Mouse (Mus musculus) liver, embryonic 12.5 days (tissue): ENCODE data around the gene Cstf1. TPM values are rescaled to one million over a fixed set of nuclear protein-coding genes. Genes with fewer than 3 reads are reported as not detected.

ENCODE experiments used
- ATAC-seq: fragments of 200-750 bp; cut with Nextera tagmentation; 2 replicates; pipeline ENCODE4 v1.8.0; 2017; ENCODE audit warnings: moderate number of reproducible peaks, mild to moderate bottlenecking, moderate library complexity
- H3K27ac ChIP-seq: fragments of 300-500 bp; sonication (generic); 2 replicates; pipeline ENCODE4 v1.5.1; 2016; ENCODE audit warnings: mild to moderate bottlenecking
- H3K27me3 ChIP-seq: fragments of 300-500 bp; sonication (generic); replicated peaks from 2 replicates; pipeline ENCODE4 v1.6.1; 2016; ENCODE audit warnings: mild to moderate bottlenecking, moderate library complexity
- H3K36me3 ChIP-seq: fragments of 300-500 bp; sonication (generic); 2 replicates; pipeline ENCODE4 v1.6.1; 2016; ENCODE audit warnings: mild to moderate bottlenecking, moderate library complexity
- H3K4me1 ChIP-seq: fragments of 300-500 bp; sonication (generic); 2 replicates; pipeline ENCODE4 v1.6.1; 2016
- H3K4me2 ChIP-seq: fragments of 300-500 bp; sonication (generic); 2 replicates; pipeline ENCODE4 v1.6.1; 2016; ENCODE audit warnings: mild to moderate bottlenecking, moderate library complexity
- H3K4me3 ChIP-seq: fragments of 300-500 bp; sonication (generic); 2 replicates; pipeline ENCODE4 v1.5.1; 2016; ENCODE audit warnings: mild to moderate bottlenecking, moderate library complexity
- H3K9ac ChIP-seq: fragments of 300-500 bp; sonication (generic); 2 replicates; pipeline ENCODE4 v1.6.1; 2016; ENCODE audit warnings: mild to moderate bottlenecking, moderate library complexity
- H3K9me3 ChIP-seq: fragments of 300-500 bp; sonication (generic); replicated peaks from 2 replicates; pipeline ENCODE4 v1.6.1; 2016; ENCODE audit warnings: mild to moderate bottlenecking, moderate library complexity
- WGBS: fragments of 180-500 bp; shearing (Covaris S2); methylation state at CpG from one replicate; pipeline ENCODE4 v1.1.7; 2016; ENCODE audit not compliant: insufficient replicate concordance; 5-methylcytosine and 5-hydroxymethylcytosine counted together
- polyA plus RNA-seq: library from polyadenylated mRNA; unstranded; fragments of >200 nt; fragmentation: Nextera tagmentation; extraction: Ambion mirVana; gene quantifications from 2 replicates; pipeline ENCODE4 v1.2.1, GENCODE M21; 2016

Gene Cstf1
- polyA plus RNA-seq, 1 experiment from 2014 or later: 42.0 TPM

- ATAC-seq: no peak
- Histone ChIP-seq H3K36me3 (no peaks in the 10 kb centered on the region), H3K9ac (no peak overlapping the region), H3K27me3 (no peaks in the 10 kb centered on the region), H3K9me3 (no peaks in the 10 kb centered on the region), H3K4me1 (peaks cover 19% of the 10 kb centered on the region), H3K4me3 (no peak overlapping the region), H3K27ac (no peak overlapping the region), H3K4me2 (no peak overlapping the region)
- 59% methylated on average over 7 of the region's 7 CpGs for WGBS
Observed at GRCm38 (mm10) chr2:172404239-172404638, 33.8 kb downstream of the Cstf1 start.

- Histone ChIP-seq H3K4me1 (peaks cover 14% of the 10 kb centered on the region), H3K27ac (no peak overlapping the region), H3K27me3 (no peaks in the 10 kb centered on the region), H3K9me3 (no peaks in the 10 kb centered on the region), H3K9ac (no peak overlapping the region), H3K4me2 (no peak overlapping the region), H3K36me3 (no peaks in the 10 kb centered on the region), H3K4me3 (no peak overlapping the region)
- WGBS: 32% methylated on average over 3 of the region's 3 CpGs
- ATAC-seq: no peak
Observed at GRCm38 (mm10) chr2:172405011-172405410, 34.5 kb downstream of the Cstf1 start.

GRCm38 (mm10) chr2:172406173-172406572 is 35.7 kb downstream of the Cstf1 start:
- Histone ChIP-seq H3K27me3 (no peaks in the 10 kb centered on the region), H3K36me3 (no peaks in the 10 kb centered on the region), H3K4me3 (no peak overlapping the region), H3K27ac (no peak overlapping the region), H3K4me1 (peaks cover 9% of the 10 kb centered on the region), H3K9ac (no peak overlapping the region), H3K4me2 (no peak overlapping the region), H3K9me3 (no peaks in the 10 kb centered on the region)
- ATAC-seq: no peak
- WGBS: 39% methylated on average over 4 of the region's 4 CpGs

- Histone ChIP-seq H3K4me3 (no peak overlapping the region), H3K4me1 (peaks cover 3% of the 10 kb centered on the region), H3K4me2 (no peak overlapping the region), H3K27ac (no peak overlapping the region), H3K9me3 (no peaks in the 10 kb centered on the region), H3K27me3 (no peaks in the 10 kb centered on the region), H3K36me3 (no peaks in the 10 kb centered on the region), H3K9ac (no peak overlapping the region)
- no peak for ATAC-seq
- WGBS: 58% methylated on average over 2 of the region's 2 CpGs
Observed at GRCm38 (mm10) chr2:172407499-172407898, 37.0 kb downstream of the Cstf1 start.

GRCm38 (mm10) chr2:172410686-172411085 is 40.2 kb downstream of the Cstf1 start:
- ATAC-seq: no peak

GRCm38 (mm10) chr2:172411091-172411490 is 40.6 kb downstream of the Cstf1 start:
- Histone ChIP-seq H3K9me3 (no peaks in the 10 kb centered on the region), H3K4me1 (peaks cover 18% of the 10 kb centered on the region), H3K4me2 (no peak overlapping the region), H3K36me3 (no peaks in the 10 kb centered on the region), H3K4me3 (no peak overlapping the region), H3K27ac (no peak overlapping the region), H3K9ac (no peak overlapping the region), H3K27me3 (no peaks in the 10 kb centered on the region)
- ATAC-seq: peak; percentile 21; the same call in 1 of the 2 replicates
- 73% methylated on average over 11 of the region's 11 CpGs for WGBS

More at GRCm38 (mm10) chr2:172410686-172411085, 40.2 kb downstream of the Cstf1 start:
- no peak overlapping the region for H3K9ac ChIP-seq
- no peaks in the 10 kb centered on the region for H3K27me3 ChIP-seq
- H3K36me3 ChIP-seq: no peaks in the 10 kb centered on the region
- H3K4me1 ChIP-seq: peaks cover 18% of the 10 kb centered on the region
- H3K27ac ChIP-seq: no peak overlapping the region
- no peak overlapping the region for H3K4me2 ChIP-seq
- no peak overlapping the region for H3K4me3 ChIP-seq
- WGBS: 43% methylated on average over 2 of the region's 2 CpGs
- no peaks in the 10 kb centered on the region for H3K9me3 ChIP-seq

GRCm38 (mm10) chr2:172412454-172412853 is 42.0 kb downstream of the Cstf1 start:
- Histone ChIP-seq H3K9me3 (no peaks in the 10 kb centered on the region), H3K27ac (no peak overlapping the region), H3K4me1 (peaks cover 18% of the 10 kb centered on the region), H3K4me2 (peak overlapping the region; percentile 22; the same call in 1 of the 2 replicates), H3K4me3 (no peak overlapping the region), H3K9ac (no peak overlapping the region), H3K36me3 (no peaks in the 10 kb centered on the region), H3K27me3 (no peaks in the 10 kb centered on the region)
- 10% methylated on average over 9 of the region's 9 CpGs for WGBS
- ATAC-seq: peak; percentile 56

- Histone ChIP-seq H3K27ac (no peak overlapping the region), H3K36me3 (no peaks in the 10 kb centered on the region), H3K4me3 (no peak overlapping the region), H3K4me1 (peaks cover 25% of the 10 kb centered on the region), H3K4me2 (no peak overlapping the region), H3K9ac (no peak overlapping the region), H3K27me3 (no peaks in the 10 kb centered on the region), H3K9me3 (no peaks in the 10 kb centered on the region)
- ATAC-seq: peak; percentile 48; the same call in 1 of the 2 replicates
- WGBS: 27% methylated on average over 4 of the region's 4 CpGs
Observed at GRCm38 (mm10) chr2:172413273-172413672, 42.8 kb downstream of the Cstf1 start.

GRCm38 (mm10) chr2:172413894-172414293 is 43.4 kb downstream of the Cstf1 start:
- no peaks in the 10 kb centered on the region for H3K36me3 ChIP-seq
- H3K27ac ChIP-seq: no peak overlapping the region
- no peaks in the 10 kb centered on the region for H3K27me3 ChIP-seq
- 38% methylated on average over 5 of the region's 5 CpGs for WGBS
- ATAC-seq: no peak
- no peak overlapping the region for H3K9ac ChIP-seq
- no peak overlapping the region for H3K4me2 ChIP-seq
- H3K4me3 ChIP-seq: no peak overlapping the region
- H3K4me1 ChIP-seq: peaks cover 25% of the 10 kb centered on the region
- H3K9me3 ChIP-seq: no peaks in the 10 kb centered on the region

- H3K4me2 ChIP-seq: no peak overlapping the region
- H3K4me3 ChIP-seq: no peak overlapping the region
- ATAC-seq: no peak
- WGBS: 71% methylated on average over 12 of the region's 12 CpGs
- no peaks in the 10 kb centered on the region for H3K36me3 ChIP-seq
- H3K9ac ChIP-seq: no peak overlapping the region
- no peaks in the 10 kb centered on the region for H3K27me3 ChIP-seq
- no peaks in the 10 kb centered on the region for H3K9me3 ChIP-seq
- H3K4me1 ChIP-seq: peaks cover 25% of the 10 kb centered on the region
- H3K27ac ChIP-seq: no peak overlapping the region
Observed at GRCm38 (mm10) chr2:172416218-172416617, 45.7 kb downstream of the Cstf1 start.

- no peak for ATAC-seq
- no peaks in the 10 kb centered on the region for H3K27me3 ChIP-seq
- 75% methylated on average over 5 of the region's 5 CpGs for WGBS
Observed at GRCm38 (mm10) chr2:172416876-172417275, 46.4 kb downstream of the Cstf1 start.

GRCm38 (mm10) chr2:172418208-172418607 is 47.7 kb downstream of the Cstf1 start:
- H3K27me3 ChIP-seq: no peaks in the 10 kb centered on the region
- H3K9ac ChIP-seq: no peak overlapping the region
- no peaks in the 10 kb centered on the region for H3K9me3 ChIP-seq
- no peak overlapping the region for H3K27ac ChIP-seq
- no peaks in the 10 kb centered on the region for H3K36me3 ChIP-seq
- H3K4me1 ChIP-seq: 0 out of 2 replicates have a peak, but pooled peaks cover 15% of the 10 kb centered on the region
- H3K4me2 ChIP-seq: no peak overlapping the region
- ATAC-seq: no peak
- H3K4me3 ChIP-seq: no peak overlapping the region
- 66% methylated on average over 5 of the region's 5 CpGs for WGBS

More at GRCm38 (mm10) chr2:172416876-172417275, 46.4 kb downstream of the Cstf1 start:
- Histone ChIP-seq H3K4me1 (peaks cover 25% of the 10 kb centered on the region), H3K9me3 (no peaks in the 10 kb centered on the region), H3K27ac (no peak overlapping the region), H3K4me3 (no peak overlapping the region), H3K4me2 (no peak overlapping the region), H3K9ac (no peak overlapping the region), H3K36me3 (no peaks in the 10 kb centered on the region)

- no peak overlapping the region for H3K9ac ChIP-seq
- H3K4me1 ChIP-seq: no peaks in the 10 kb centered on the region
- no peaks in the 10 kb centered on the region for H3K27me3 ChIP-seq
- H3K27ac ChIP-seq: no peak overlapping the region
- H3K9me3 ChIP-seq: no peaks in the 10 kb centered on the region
- no peak overlapping the region for H3K4me3 ChIP-seq
- 0 out of 2 replicates have a peak, but pooled peaks have one; percentile 21 for ATAC-seq
- 33% methylated on average over 1 of the region's 1 CpGs for WGBS
- H3K4me2 ChIP-seq: no peak overlapping the region
- H3K36me3 ChIP-seq: no peaks in the 10 kb centered on the region
Observed at GRCm38 (mm10) chr2:172430609-172431008, 60.1 kb downstream of the Cstf1 start.
